Mouse (Mus musculus) embryonic fibroblast, embryonic 13.5 days (primary cell): Measurements from ENCODE around the gene Abtb1.

Source experiments
- CTCF ChIP-seq: IDR thresholded peaks from 2 replicates; pipeline ENCODE4 v1.5.1; 2011; ENCODE audit warnings: mild to moderate bottlenecking, control low read depth, low read length, moderate library complexity, borderline replicate concordance; ENCODE audit not compliant: insufficient read depth
- POLR2A ChIP-seq: IDR thresholded peaks from 2 replicates; pipeline ENCODE4 v1.6.1; 2011; ENCODE audit warnings: low read depth, mild to moderate bottlenecking, control low read depth, low read length, moderate library complexity

DNA sequence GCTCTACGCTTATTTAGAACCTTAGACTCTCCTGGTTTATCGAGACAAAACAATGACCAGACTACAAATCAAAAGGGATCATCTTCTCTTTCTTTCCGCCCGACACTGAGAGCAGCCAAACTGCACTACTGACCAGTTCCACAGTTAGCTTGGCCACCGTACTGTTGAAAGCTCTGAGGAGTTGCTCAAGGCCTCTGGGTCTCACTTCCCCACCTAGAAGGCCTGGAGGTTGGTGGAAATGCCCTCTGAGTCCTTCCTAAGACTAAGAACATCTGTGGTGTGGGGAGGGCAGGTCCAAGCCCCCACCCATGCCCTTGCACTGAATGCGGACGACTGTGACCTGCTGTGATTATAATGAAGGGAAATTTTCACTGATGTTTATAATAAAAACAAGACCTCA, 23.9 kb upstream of the Abtb1 start:
- no peak for TF ChIP-seq POLR2A
- no peak for TF ChIP-seq CTCF
